Mouse (Mus musculus): ENCODE data around the gene Nos3. TPM values are rescaled to one million over a fixed set of nuclear protein-coding genes. Genes with fewer than 3 reads are reported as not detected.

The Nos3 gene
- total and polyA plus RNA-seq, 3 experiments = 0.09 to 0.23 (median 0.22) TPM

- ATAC-seq (ENCODE audit: extremely low read depth, insufficient number of reproducible peaks, low FRiP score, poor library complexity, severe bottlenecking) (no peak), DNase-seq (ENCODE audit: low spot score) (no peak)
- Histone ChIP-seq H3K4me3 (ENCODE audit: low read depth, low read length) (no peak overlapping the region), H3K4me1 (ENCODE audit: insufficient read depth, low read depth, low read length) (peaks cover 15% of the 10 kb centered on the region), H3K36me3 (replicated peaks) (peaks cover 79% of the 10 kb centered on the region), H3K27me3 (ENCODE audit: insufficient read depth, low read length) (no peaks in the 10 kb centered on the region), H3K9me3 (replicated peaks) (no peaks in the 10 kb centered on the region)
- TF ChIP-seq POLR2AphosphoS5 (IDR thresholded peaks at IDR 0.05; ENCODE audit: insufficient replicate concordance, low read depth, low read length) (no peak), GATA1 (IDR thresholded peaks at IDR 0.05; ENCODE audit: borderline replicate concordance, low read length) (no peak), CTCF (IDR thresholded peaks at IDR 0.05; ENCODE audit: low read depth, low read length) (no peak), GATA2 (IDR thresholded peaks at IDR 0.05; ENCODE audit: borderline replicate concordance, low read depth, low read length) (no peak), TAL1 (conservative IDR thresholded peaks at IDR 0.05; ENCODE audit: low read depth, low read length) (no peak)
These were observed 35.1 kb downstream of the Nos3 start for GRCm38 (mm10) chr5:24399686-24400085.

GRCm38 (mm10) chr5:24400362-24400761 lies 35.8 kb downstream of the Nos3 start:
- H3K36me3 ChIP-seq (replicated peaks) = peaks cover 85% of the 10 kb centered on the region
- peaks cover 8% of the 10 kb centered on the region for H3K4me1 ChIP-seq (ENCODE audit: insufficient read depth, low read depth, low read length)
- TF ChIP-seq GATA1 (IDR thresholded peaks at IDR 0.05; ENCODE audit: borderline replicate concordance, low read length) = no peak
- no peak for TF ChIP-seq POLR2AphosphoS5 (IDR thresholded peaks at IDR 0.05; ENCODE audit: insufficient replicate concordance, low read depth, low read length)
- TF ChIP-seq CTCF (IDR thresholded peaks at IDR 0.05; ENCODE audit: low read depth, low read length) = no peak
- TF ChIP-seq GATA2 (IDR thresholded peaks at IDR 0.05; ENCODE audit: borderline replicate concordance, low read depth, low read length) = no peak
- no peak for TF ChIP-seq TAL1 (conservative IDR thresholded peaks at IDR 0.05; ENCODE audit: low read depth, low read length)
- H3K9me3 ChIP-seq (replicated peaks) = no peaks in the 10 kb centered on the region
- no peaks in the 10 kb centered on the region for H3K27me3 ChIP-seq (ENCODE audit: insufficient read depth, low read length)
- ATAC-seq (ENCODE audit: extremely low read depth, insufficient number of reproducible peaks, low FRiP score, poor library complexity, severe bottlenecking) = no peak
- H3K4me3 ChIP-seq (ENCODE audit: low read depth, low read length) = no peak overlapping the region
- no peak for DNase-seq (ENCODE audit: low spot score)

- H3K36me3 ChIP-seq (replicated peaks) = peaks cover 91% of the 10 kb centered on the region
- DNase-seq (ENCODE audit: low spot score) (no peak), ATAC-seq (ENCODE audit: extremely low read depth, insufficient number of reproducible peaks, low FRiP score, poor library complexity, severe bottlenecking) (no peak)
- TF ChIP-seq POLR2AphosphoS5 (IDR thresholded peaks at IDR 0.05; ENCODE audit: insufficient replicate concordance, low read depth, low read length) = no peak
- no peak for TF ChIP-seq GATA2 (IDR thresholded peaks at IDR 0.05; ENCODE audit: borderline replicate concordance, low read depth, low read length)
- no peak for TF ChIP-seq CTCF (IDR thresholded peaks at IDR 0.05; ENCODE audit: low read depth, low read length)
- no peak for TF ChIP-seq TAL1 (conservative IDR thresholded peaks at IDR 0.05; ENCODE audit: low read depth, low read length)
- TF ChIP-seq GATA1 (IDR thresholded peaks at IDR 0.05; ENCODE audit: borderline replicate concordance, low read length) = no peak
- H3K4me1 ChIP-seq (ENCODE audit: insufficient read depth, low read depth, low read length) = peaks cover 10% of the 10 kb centered on the region; the same call in 1 of the 2 replicates
- H3K4me3 ChIP-seq (ENCODE audit: low read depth, low read length) = no peak overlapping the region
- no peaks in the 10 kb centered on the region for H3K9me3 ChIP-seq (replicated peaks)
- H3K27me3 ChIP-seq (ENCODE audit: insufficient read depth, low read length) = no peaks in the 10 kb centered on the region
These were observed 36.4 kb downstream of the Nos3 start for GRCm38 (mm10) chr5:24400911-24401605.

GRCm38 (mm10) chr5:24401969-24402368 lies 37.4 kb downstream of the Nos3 start:
- DNase-seq (ENCODE audit: low spot score) = no peak
- Histone ChIP-seq H3K36me3 (replicated peaks) (peaks cover 94% of the 10 kb centered on the region), H3K27me3 (ENCODE audit: insufficient read depth, low read length) (no peaks in the 10 kb centered on the region), H3K4me1 (ENCODE audit: insufficient read depth, low read depth, low read length) (peaks cover 10% of the 10 kb centered on the region; the same call in 1 of the 2 replicates), H3K4me3 (ENCODE audit: low read depth, low read length) (no peak overlapping the region), H3K9me3 (replicated peaks) (no peaks in the 10 kb centered on the region)
- no peak for ATAC-seq (ENCODE audit: extremely low read depth, insufficient number of reproducible peaks, low FRiP score, poor library complexity, severe bottlenecking)
- no peak for TF ChIP-seq CTCF (IDR thresholded peaks at IDR 0.05; ENCODE audit: low read depth, low read length)
- TF ChIP-seq GATA2 (IDR thresholded peaks at IDR 0.05; ENCODE audit: borderline replicate concordance, low read depth, low read length) = no peak
- TF ChIP-seq GATA1 (IDR thresholded peaks at IDR 0.05; ENCODE audit: borderline replicate concordance, low read length) = no peak
- no peak for TF ChIP-seq TAL1 (conservative IDR thresholded peaks at IDR 0.05; ENCODE audit: low read depth, low read length)
- no peak for TF ChIP-seq POLR2AphosphoS5 (IDR thresholded peaks at IDR 0.05; ENCODE audit: insufficient replicate concordance, low read depth, low read length)

GRCm38 (mm10) chr5:24404594-24405360 lies 40.2 kb downstream of the Nos3 start:
- DNase-seq (ENCODE audit: low spot score) (no peak), ATAC-seq (ENCODE audit: extremely low read depth, insufficient number of reproducible peaks, low FRiP score, poor library complexity, severe bottlenecking) (no peak)
- H3K27me3 ChIP-seq (ENCODE audit: insufficient read depth, low read length) = no peaks in the 10 kb centered on the region
- no peak overlapping the region for H3K4me3 ChIP-seq (ENCODE audit: low read depth, low read length)
- peaks cover 3% of the 10 kb centered on the region for H3K4me1 ChIP-seq (ENCODE audit: insufficient read depth, low read depth, low read length)
- TF ChIP-seq POLR2AphosphoS5 (IDR thresholded peaks at IDR 0.05; ENCODE audit: insufficient replicate concordance, low read depth, low read length) (no peak), TAL1 (conservative IDR thresholded peaks at IDR 0.05; ENCODE audit: low read depth, low read length) (no peak), GATA1 (IDR thresholded peaks at IDR 0.05; ENCODE audit: borderline replicate concordance, low read length) (no peak), CTCF (IDR thresholded peaks at IDR 0.05; ENCODE audit: low read depth, low read length) (no peak), GATA2 (IDR thresholded peaks at IDR 0.05; ENCODE audit: borderline replicate concordance, low read depth, low read length) (no peak)
- H3K9me3 ChIP-seq (replicated peaks) = no peaks in the 10 kb centered on the region
- H3K36me3 ChIP-seq (replicated peaks) = peaks cover 100% of the 10 kb centered on the region

- Histone ChIP-seq H3K27me3 (ENCODE audit: insufficient read depth, low read length) (no peaks in the 10 kb centered on the region), H3K36me3 (replicated peaks) (peaks cover 99% of the 10 kb centered on the region), H3K9me3 (replicated peaks) (no peaks in the 10 kb centered on the region), H3K4me1 (ENCODE audit: insufficient read depth, low read depth, low read length) (peaks cover 2% of the 10 kb centered on the region), H3K4me3 (ENCODE audit: low read depth, low read length) (no peak overlapping the region)
- no peak for TF ChIP-seq GATA2 (IDR thresholded peaks at IDR 0.05; ENCODE audit: borderline replicate concordance, low read depth, low read length)
- no peak for TF ChIP-seq TAL1 (conservative IDR thresholded peaks at IDR 0.05; ENCODE audit: low read depth, low read length)
- no peak for TF ChIP-seq CTCF (IDR thresholded peaks at IDR 0.05; ENCODE audit: low read depth, low read length)
- no peak for TF ChIP-seq GATA1 (IDR thresholded peaks at IDR 0.05; ENCODE audit: borderline replicate concordance, low read length)
- TF ChIP-seq POLR2AphosphoS5 (IDR thresholded peaks at IDR 0.05; ENCODE audit: insufficient replicate concordance, low read depth, low read length) = no peak
- ATAC-seq (ENCODE audit: extremely low read depth, insufficient number of reproducible peaks, low FRiP score, poor library complexity, severe bottlenecking) = no peak
- DNase-seq (ENCODE audit: low spot score) = no peak
These were observed 40.8 kb downstream of the Nos3 start for GRCm38 (mm10) chr5:24405389-24405876.
